In genomic region chr7:121312961-121313587, GRCm38 (mm10) we compare ENCODE assay signal across 11 mouse cellular contexts.
A peak's percentile ranks its signal among the peaks of the same experiment; 100 is the strongest.
DNase-seq lines count a peak whose midpoint lies in the region; ATAC-seq lines count a peak whose summit lies in the region.
"Had no signal": no experiment of that assay in that cellular context is flagged by ENCODE, and none has a peak within 500 bp of the region (broad histone marks: within the 10 kb centered on the region; RNA-seq: fewer than 3 reads in every experiment).

No protein-coding gene starts in this region.

- H3K9me3 ChIP-seq in forebrain, embryonic 10.5 days, result 0 out of 2 replicates have a peak, but pooled peaks cover under 1% of the 10 kb centered on the region
- H3K9me3 ChIP-seq in limb, embryonic 12.5 days, result no peaks in the 10 kb centered on the region
- H3K9me3 ChIP-seq: G1E had no signal

- WGBS in forebrain, embryonic 10.5 days, result 8% methylated on average over 19 of the region's 19 CpGs
- WGBS in limb, embryonic 12.5 days, result 8% methylated on average over 19 of the region's 19 CpGs

- peak; percentile 7 to 15 for DNase-seq in layer of hippocampus, postnatal 10 days (ENCODE audit: low spot score in 2 of 2)
- DNase-seq in layer of hippocampus, postnatal 14 days (ENCODE audit: low spot score in 2 of 2), result no peak
- peak; percentile 17 for DNase-seq in forebrain, embryonic 10.5 days (ENCODE audit: extremely low spot score, low spot score)
- DNase-seq in gastrocnemius, postnatal 4 days (ENCODE audit: low spot score in 2 of 2), result no peak
- no peak for DNase-seq in ovary, adult 18-20 months (ENCODE audit: low spot score)
- no peak for DNase-seq in left cerebral cortex, postnatal 10 days (ENCODE audit: extremely low spot score in 1 of 2, low spot score in 2 of 2)
- DNase-seq: heart, postnatal 10 days had no signal

- peak overlapping the region; percentile 45 for H3K4me2 ChIP-seq in limb, embryonic 12.5 days

- intact Hi-C loops in left cerebral cortex, postnatal 10 days (cut with DNase I), result no loop called here

- H3K9ac ChIP-seq in limb, embryonic 12.5 days (replicated peaks), result no peak overlapping the region
- H3K9ac ChIP-seq: liver, embryonic 14.5 days had no signal

- ATAC-seq in limb, embryonic 12.5 days (ENCODE audit: insufficient number of reproducible peaks, insufficient read depth, low FRiP score, low TSS enrichment, low read depth), result peak; percentile 59
- ATAC-seq in monocyte, adult 5-6 weeks (replicated peaks; ENCODE audit: insufficient number of reproducible peaks, low FRiP score, low TSS enrichment, poor library complexity, severe bottlenecking), result no peak

- peak overlapping the region; percentile 29 for H3K4me3 ChIP-seq in forebrain, embryonic 10.5 days
- H3K4me3 ChIP-seq in limb, embryonic 12.5 days (replicated peaks), result no peak overlapping the region; the same call in 1 of the 2 replicates

- H3K27me3 ChIP-seq in forebrain, embryonic 10.5 days (ENCODE audit: poor library complexity, severe bottlenecking), result peaks cover 18% of the 10 kb centered on the region
- no peaks in the 10 kb centered on the region for H3K27me3 ChIP-seq in limb, embryonic 12.5 days

- H3K27ac ChIP-seq in forebrain, embryonic 10.5 days, result 0 out of 2 replicates have a peak overlapping the region, but pooled peaks have one; percentile 15
- H3K27ac ChIP-seq in limb, embryonic 12.5 days, result 0 out of 2 replicates have a peak overlapping the region, but pooled peaks have one; percentile 12
- H3K27ac ChIP-seq: liver, embryonic 14.5 days had no signal

- no peaks in the 10 kb centered on the region for H3K36me3 ChIP-seq in forebrain, embryonic 10.5 days (replicated peaks)
- H3K36me3 ChIP-seq in limb, embryonic 12.5 days, result no peaks in the 10 kb centered on the region
- H3K36me3 ChIP-seq: G1E had no signal

- peaks cover 7% of the 10 kb centered on the region for H3K4me1 ChIP-seq in forebrain, embryonic 10.5 days
- peaks cover 5% of the 10 kb centered on the region; the same call in 1 of the 2 replicates for H3K4me1 ChIP-seq in limb, embryonic 12.5 days (replicated peaks)

Comparison
In these comparisons a context has a peak if more than half of its experiments do, and no peak if none do; other contexts are left out.
1. DNase-seq: peak in layer of hippocampus, postnatal 10 days (2 of 2) and forebrain, embryonic 10.5 days (single experiment); none in layer of hippocampus, postnatal 14 days (0 of 2), gastrocnemius, postnatal 4 days (0 of 2), ovary, adult 18-20 months (single experiment) and left cerebral cortex, postnatal 10 days (0 of 2).